Mouse (Mus musculus) ovary, adult 10 weeks (tissue): ENCODE measurements around the gene Fam3a. TPM values are rescaled to one million over a fixed set of nuclear protein-coding genes. Genes with fewer than 3 reads are reported as not detected.

Experiments
- polyA plus RNA-seq: library from polyadenylated mRNA; stranded (reverse); fragments of 350-450 nt; fragmentation: Illumina TruSeq; extraction: RNeasy Lipid Tissue Mini Kit (QIAGEN cat#74804); gene quantifications from one replicate; pipeline ENCODE4 v1.2.3, GENCODE M21; 2014

Fam3a gene
- polyA plus RNA-seq = 9.9 TPM

DNA sequence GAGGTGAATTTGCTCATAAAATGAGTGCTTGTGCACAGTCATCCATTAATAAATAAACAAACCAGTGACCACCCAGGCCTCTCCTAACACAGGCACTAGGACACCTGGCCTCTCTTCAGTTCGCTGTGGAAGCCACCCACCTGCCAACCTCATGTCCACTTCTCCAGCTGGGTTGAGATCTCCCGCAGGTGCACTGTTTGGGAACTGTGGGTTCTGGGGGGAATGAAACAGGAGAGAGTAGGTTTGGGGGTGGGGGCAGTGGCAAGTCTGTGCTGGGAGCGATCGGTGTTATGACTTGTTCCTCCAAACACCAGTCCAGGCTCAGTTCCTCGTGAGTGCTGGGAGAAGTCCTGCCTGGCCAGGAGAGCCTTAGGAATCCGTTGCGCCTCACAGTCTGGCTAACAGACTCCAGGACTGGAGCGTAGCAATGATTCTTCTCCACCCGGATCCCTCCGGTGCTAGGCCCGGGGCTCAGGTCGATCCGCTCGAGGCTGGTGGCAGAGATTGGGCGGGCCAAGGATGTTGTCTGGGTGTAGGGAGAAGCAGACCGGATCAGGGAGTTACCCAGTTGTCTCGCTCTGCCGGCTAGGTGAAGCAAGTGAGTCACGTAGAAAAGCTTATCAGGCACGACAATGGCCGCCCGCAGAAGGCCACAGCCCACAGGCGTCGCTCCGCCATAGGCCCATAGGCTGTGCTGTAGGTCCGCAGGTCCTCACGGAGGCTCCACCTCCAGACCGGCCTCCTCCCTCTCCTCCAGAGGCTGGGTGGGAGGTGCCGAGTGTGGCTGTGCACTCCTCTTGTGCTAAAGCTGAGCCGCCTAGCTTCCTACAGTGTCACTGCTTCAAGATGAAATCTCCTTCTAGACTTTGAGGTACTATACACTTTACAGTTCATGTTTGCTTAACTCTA lies at the start of gene Fam3a, which contains the start of gene Ikbkg:
Gene Fam3a, minus strand, starts transcription at position 738 of the 909 bp plus-strand sequence.
Gene Ikbkg, plus strand, starts transcription at position 756 of the 909 bp plus-strand sequence.

DNA sequence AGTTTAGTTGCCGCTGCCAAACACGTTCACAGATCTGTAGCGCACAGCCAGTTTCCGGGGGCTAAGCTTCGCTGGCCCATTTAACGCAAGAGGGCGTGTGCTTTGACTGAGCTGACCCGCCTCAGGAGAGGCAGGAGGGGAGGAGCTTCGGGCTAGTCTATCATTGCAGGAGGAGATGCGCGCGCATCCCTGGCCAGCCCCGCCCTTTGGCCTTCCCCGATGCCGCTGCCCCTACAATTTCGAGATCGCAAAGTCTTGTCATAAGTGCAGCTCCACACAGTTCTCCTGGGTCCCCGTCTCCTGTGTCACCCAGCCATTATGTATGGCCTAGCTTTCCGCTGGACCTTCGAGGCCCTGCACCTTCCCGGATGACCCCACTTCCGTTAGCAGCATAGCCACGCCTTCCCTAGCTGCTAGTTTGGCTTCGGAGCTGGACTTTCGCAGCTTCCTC lies 35.8 kb upstream of the Fam3a start, which contains the start of gene G6pdx:
Gene G6pdx, minus strand, starts transcription at position 369 of the 451 bp plus-strand sequence.

GRCm38 (mm10) chrX:74372888-74373549 lies 20.1 kb downstream of the Fam3a start, which contains the start of the genes Ubl4a and Slc10a3:
Ubl4a (minus strand) TSS chrX:74373218.
Slc10a3 (minus strand) TSS chrX:74373349.

DNA sequence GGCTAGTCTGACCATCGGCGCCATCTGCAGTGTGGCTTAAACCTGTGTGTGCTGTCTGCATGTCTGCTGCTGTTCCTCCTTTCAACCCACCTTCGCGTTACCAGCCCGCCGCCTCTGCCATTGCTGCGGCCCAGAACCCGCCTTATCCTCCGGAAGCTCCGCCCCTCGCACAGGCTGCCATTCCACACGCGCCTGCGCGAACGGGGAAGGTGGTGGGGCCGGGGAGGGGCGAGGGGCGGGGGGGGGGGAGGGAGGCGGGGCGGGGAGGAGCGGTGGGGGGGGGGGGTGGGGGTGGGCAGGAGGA lies 39.7 kb downstream of the Fam3a start, which contains the start of gene Lage3:
Gene Lage3, minus strand, starts transcription at position 152 of the 304 bp plus-strand sequence.

Other genes with a start within 250 kb of the Fam3a start
- not detected for gene Tex28, start 225.4 kb downstream of the Fam3a start, polyA plus RNA-seq
- gene Tktl1, start 216.0 kb downstream of the Fam3a start, polyA plus RNA-seq = 0.17 TPM
- 89.3 TPM for gene Flna, start 143.5 kb downstream of the Fam3a start, polyA plus RNA-seq
- 140 TPM for gene Emd, start 138.6 kb downstream of the Fam3a start, polyA plus RNA-seq
- 1,805 TPM for gene Rpl10, start 122.5 kb downstream of the Fam3a start, polyA plus RNA-seq
- 21.2 TPM for gene Taz, start 111.4 kb downstream of the Fam3a start, polyA plus RNA-seq
- 14.7 TPM for gene Dnase1l1, start 110.9 kb downstream of the Fam3a start, polyA plus RNA-seq
- 172 TPM for gene Atp6ap1, start 96.2 kb downstream of the Fam3a start, polyA plus RNA-seq
- gene Gdi1, start 88.3 kb downstream of the Fam3a start, polyA plus RNA-seq = 102 TPM
- 17.0 TPM for gene Fam50a, start 80.2 kb downstream of the Fam3a start, polyA plus RNA-seq
- gene Plxna3, start 64.2 kb downstream of the Fam3a start, polyA plus RNA-seq = 1.8 TPM
- gene Lage3, start 39.7 kb downstream of the Fam3a start, polyA plus RNA-seq = 13.9 TPM
- gene Ubl4a, start 20.1 kb downstream of the Fam3a start, polyA plus RNA-seq = 44.0 TPM
- 11.3 TPM for gene Slc10a3, start 19.9 kb downstream of the Fam3a start, polyA plus RNA-seq
- gene Ikbkg, start within 50 bp of the Fam3a start, polyA plus RNA-seq = 40.7 TPM
- gene G6pdx, start 35.9 kb upstream of the Fam3a start, polyA plus RNA-seq = 19.3 TPM
- not detected for gene Gm6880, start 88.1 kb upstream of the Fam3a start, polyA plus RNA-seq
- gene Olfr1326-ps1, start 181.6 kb upstream of the Fam3a start, polyA plus RNA-seq = not detected
- not detected for gene Olfr1325, start 199.4 kb upstream of the Fam3a start, polyA plus RNA-seq